In genomic region chr6:126848712-126849704, GRCm38 (mm10) we compare ENCODE assay signal across 8 mouse cellular contexts. TPM values are rescaled to one million over a fixed set of nuclear protein-coding genes. Genes with fewer than 3 reads are reported as not detected.
DNase-seq lines count a peak whose midpoint lies in the region; ATAC-seq and TF ChIP-seq lines count a peak whose summit lies in the region.

Gene Ndufa9, minus strand, starts transcription at chr6:126849136.

- H3K36me3 ChIP-seq in CH12.LX (replicated peaks in 1 of 2; ENCODE audit: control insufficient read depth in 1 of 2, insufficient read depth in 1 of 2, low read length in 1 of 2), result peaks cover 6 to 15% of the 10 kb centered on the region in 2 experiments
- no peaks in the 10 kb centered on the region for H3K36me3 ChIP-seq in forebrain, embryonic 11.5 days (ENCODE audit: control insufficient read depth, insufficient read depth, low read length)
- H3K36me3 ChIP-seq in heart, embryonic 16.5 days (ENCODE audit: control insufficient read depth, insufficient read depth), result peaks cover 7% of the 10 kb centered on the region
- peaks cover 5% of the 10 kb centered on the region for H3K36me3 ChIP-seq in liver, embryonic 15.5 days (replicated peaks)
- H3K36me3 ChIP-seq in neural tube, embryonic 12.5 days, result peaks cover 3% of the 10 kb centered on the region; the same call in 1 of the 2 replicates

- peak within 1 kb of the TSS; percentile 65 for H3K4me2 ChIP-seq in CH12.LX (ENCODE audit: insufficient read depth, low read depth, poor library complexity, severe bottlenecking)
- H3K4me2 ChIP-seq in forebrain, embryonic 11.5 days (ENCODE audit: low read depth, low read length, severe bottlenecking), result peak within 1 kb of the TSS; percentile 81
- H3K4me2 ChIP-seq in heart, embryonic 16.5 days (ENCODE audit: low read depth, low read length), result peak within 1 kb of the TSS; percentile 90
- H3K4me2 ChIP-seq in liver, embryonic 15.5 days, result peak within 1 kb of the TSS; percentile 73
- peak within 1 kb of the TSS; percentile 74 for H3K4me2 ChIP-seq in neural tube, embryonic 12.5 days (replicated peaks)

- TF ChIP-seq EP300 in CH12.LX (IDR thresholded peaks at IDR 0.05; ENCODE audit: low read length), result no peak

- ATAC-seq in forebrain, embryonic 11.5 days (replicated peaks; ENCODE audit: low FRiP score), result peak; percentile 91
- ATAC-seq in heart, embryonic 16.5 days (replicated peaks; ENCODE audit: extremely low read depth, insufficient read depth, low FRiP score), result peak; percentile 92
- ATAC-seq in liver, embryonic 15.5 days (ENCODE audit: insufficient read depth), result peak; percentile 75
- ATAC-seq in neural tube, embryonic 12.5 days (ENCODE audit: low FRiP score, low read depth), result peak; percentile 89

- H3K9ac ChIP-seq in CH12.LX (ENCODE audit: insufficient read depth, low read depth), result peak within 1 kb of the TSS; percentile 79
- H3K9ac ChIP-seq in forebrain, embryonic 11.5 days (ENCODE audit: low read length), result peak within 1 kb of the TSS; percentile 80
- H3K9ac ChIP-seq in heart, embryonic 16.5 days (ENCODE audit: low read length), result peak within 1 kb of the TSS; percentile 76
- H3K9ac ChIP-seq in liver, embryonic 15.5 days, result peak within 1 kb of the TSS; percentile 79
- H3K9ac ChIP-seq in neural tube, embryonic 12.5 days, result peak within 1 kb of the TSS; percentile 83

- WGBS in forebrain, embryonic 11.5 days, result 6% methylated on average over 46 of the region's 46 CpGs
- WGBS in heart, embryonic 16.5 days, result 5% methylated on average over 46 of the region's 46 CpGs
- WGBS in liver, embryonic 15.5 days (ENCODE audit: insufficient replicate concordance), result 7% methylated on average over 46 of the region's 46 CpGs
- 8% methylated on average over 46 of the region's 46 CpGs for WGBS in neural tube, embryonic 12.5 days

- H3K27me3 ChIP-seq in CH12.LX (replicated peaks), result no peaks in the 10 kb centered on the region
- no peaks in the 10 kb centered on the region for H3K27me3 ChIP-seq in forebrain, embryonic 11.5 days (ENCODE audit: control insufficient read depth, insufficient read depth, low read length)
- H3K27me3 ChIP-seq in heart, embryonic 16.5 days (ENCODE audit: control insufficient read depth, insufficient read depth, low read length), result peaks cover 6% of the 10 kb centered on the region
- peaks cover 6% of the 10 kb centered on the region; the same call in 1 of the 2 replicates for H3K27me3 ChIP-seq in liver, embryonic 15.5 days
- H3K27me3 ChIP-seq in neural tube, embryonic 12.5 days (replicated peaks), result no peaks in the 10 kb centered on the region; the same call in 1 of the 2 replicates

- peak; percentile 83 for TF ChIP-seq POLR2A in CH12.LX (IDR thresholded peaks at IDR 0.05; ENCODE audit: low read depth, low read length)

- no peak for TF ChIP-seq CTCF in CH12.LX (conservative IDR thresholded peaks at IDR 0.05 in 1 of 2, IDR thresholded peaks at IDR 0.05 in 1 of 2; ENCODE audit: low read depth in 2 of 2, low read length in 2 of 2)

- in situ Hi-C loops in CH12.LX (cut with MboI; ENCODE audit: low pct_ligation_motif_present, low pct_unique_long_range_greater_than_20kb, low sequenced_read_pairs), result no loop called here

- no peak for TF ChIP-seq RAD21 in CH12.LX (IDR thresholded peaks at IDR 0.05; ENCODE audit: low read depth, low read length)

- DNase-seq in CH12.LX (ENCODE audit: extremely low read depth), result peak; percentile 91
- DNase-seq in c-Kit-positive CD71-positive TER-119-negative erythroid progenitor cells, embryonic 14.5 days (ENCODE audit: low read depth), result peak; percentile 92
- peak; percentile 95 for DNase-seq in forebrain, embryonic 11.5 days (ENCODE audit: low spot score)
- DNase-seq in kidney, postnatal 36 days, result peak; percentile 96 to 97
- DNase-seq in telencephalon, adult 2 months (ENCODE audit: low read depth, low spot score), result peak; percentile 91

- H3K9me3 ChIP-seq in CH12.LX (replicated peaks; ENCODE audit: low read length), result no peaks in the 10 kb centered on the region
- no peaks in the 10 kb centered on the region for H3K9me3 ChIP-seq in forebrain, embryonic 11.5 days (ENCODE audit: control insufficient read depth, low read length)
- no peaks in the 10 kb centered on the region for H3K9me3 ChIP-seq in heart, embryonic 16.5 days (replicated peaks; ENCODE audit: control insufficient read depth, low read length)
- H3K9me3 ChIP-seq in liver, embryonic 15.5 days (replicated peaks), result no peaks in the 10 kb centered on the region
- H3K9me3 ChIP-seq in neural tube, embryonic 12.5 days, result no peaks in the 10 kb centered on the region

- peaks cover 21% of the 10 kb centered on the region for H3K79me2 ChIP-seq in CH12.LX (replicated peaks; ENCODE audit: control insufficient read depth, extremely low read depth, insufficient read depth, poor library complexity, severe bottlenecking)

- peaks cover 7 to 38% of the 10 kb centered on the region in 2 experiments for H3K4me1 ChIP-seq in CH12.LX (ENCODE audit: control insufficient read depth in 1 of 2, insufficient read depth in 2 of 2)
- H3K4me1 ChIP-seq in forebrain, embryonic 11.5 days (replicated peaks; ENCODE audit: control insufficient read depth, insufficient read depth, low read length), result 0 out of 2 replicates have a peak, but pooled peaks cover 2% of the 10 kb centered on the region
- peaks cover 14% of the 10 kb centered on the region for H3K4me1 ChIP-seq in heart, embryonic 16.5 days (ENCODE audit: control insufficient read depth, insufficient read depth, low read length)
- H3K4me1 ChIP-seq in liver, embryonic 15.5 days (replicated peaks), result peaks cover 22% of the 10 kb centered on the region
- H3K4me1 ChIP-seq in neural tube, embryonic 12.5 days, result peaks cover 11% of the 10 kb centered on the region

- peak within 1 kb of the TSS; percentile 81 to 98 (median 82) for H3K4me3 ChIP-seq in CH12.LX (replicated peaks in 1 of 3; ENCODE audit: low read depth in 2 of 3, low read length in 2 of 3, poor library complexity in 1 of 3)
- peak within 1 kb of the TSS; percentile 83 for H3K4me3 ChIP-seq in forebrain, embryonic 11.5 days (ENCODE audit: low read depth, low read length)
- peak within 1 kb of the TSS; percentile 75 for H3K4me3 ChIP-seq in heart, embryonic 16.5 days (ENCODE audit: low read length)
- peak within 1 kb of the TSS; percentile 87 for H3K4me3 ChIP-seq in liver, embryonic 15.5 days (replicated peaks)
- H3K4me3 ChIP-seq in neural tube, embryonic 12.5 days, result peak within 1 kb of the TSS; percentile 82

- dilution Hi-C loops in CH12.LX (cut with MboI; ENCODE audit: extremely low pct_ligation_motif_present, extremely low pct_unique_long_range_greater_than_20kb, low sequenced_read_pairs), result no loop called here

- H3K27ac ChIP-seq in CH12.LX (ENCODE audit: insufficient read depth, low read depth), result peak within 1 kb of the TSS; percentile 8; the same call in 1 of the 2 replicates
- H3K27ac ChIP-seq in forebrain, embryonic 11.5 days (ENCODE audit: low read depth, low read length), result no peak within 1 kb of the TSS
- peak within 1 kb of the TSS; percentile 50; the same call in 1 of the 2 replicates for H3K27ac ChIP-seq in heart, embryonic 16.5 days (ENCODE audit: low read length)
- H3K27ac ChIP-seq in liver, embryonic 15.5 days (replicated peaks), result peak within 1 kb of the TSS; percentile 38; the same call in 1 of the 2 replicates
- no peak within 1 kb of the TSS for H3K27ac ChIP-seq in neural tube, embryonic 12.5 days

TF ChIP-seq in CH12.LX, 34 proteins besides CTCF, POLR2A, EP300 and RAD21 (continues in another document):
- TF ChIP-seq KAT2A (IDR thresholded peaks at IDR 0.05; ENCODE audit: insufficient replicate concordance, low read length), result peak; percentile 95; the same call in 1 of the 2 replicates
- peak; percentile 72; the same call in 1 of the 2 replicates for TF ChIP-seq POLR2AphosphoS2 (IDR thresholded peaks at IDR 0.05; ENCODE audit: low read depth, low read length)
- peak; percentile 49; the same call in 1 of the 2 replicates for TF ChIP-seq MEF2A (IDR thresholded peaks at IDR 0.05; ENCODE audit: borderline replicate concordance, low read depth, low read length)
- peak; percentile 73 for TF ChIP-seq TBP (conservative IDR thresholded peaks at IDR 0.05; ENCODE audit: low read depth, low read length)
- TF ChIP-seq HCFC1 (IDR thresholded peaks at IDR 0.05; ENCODE audit: low read depth, low read length), result peak; percentile 98
- no peak for TF ChIP-seq UBTF (IDR thresholded peaks at IDR 0.05; ENCODE audit: low read depth, low read length)
- TF ChIP-seq ELF1 (IDR thresholded peaks at IDR 0.05; ENCODE audit: low read depth, low read length), result peak; percentile 97
- no peak for TF ChIP-seq MAZ (IDR thresholded peaks at IDR 0.05; ENCODE audit: low read depth, low read length)
- TF ChIP-seq USF1 (IDR thresholded peaks at IDR 0.05; ENCODE audit: low read depth, low read length), result no peak
- no peak for TF ChIP-seq CHD2 (IDR thresholded peaks at IDR 0.05; ENCODE audit: low read length)
- TF ChIP-seq E2F4 (IDR thresholded peaks at IDR 0.05; ENCODE audit: insufficient replicate concordance, low read depth, low read length), result no peak
- TF ChIP-seq ZKSCAN1 (IDR thresholded peaks at IDR 0.05; ENCODE audit: borderline replicate concordance, low read depth, low read length), result no peak
- TF ChIP-seq ZMIZ1 (IDR thresholded peaks at IDR 0.05; ENCODE audit: low read depth, low read length), result no peak
- TF ChIP-seq MAX (IDR thresholded peaks at IDR 0.05; ENCODE audit: low read length), result peak; percentile 28; the same call in 1 of the 2 replicates
- peak; percentile 83 for TF ChIP-seq IRF4 (IDR thresholded peaks at IDR 0.05; ENCODE audit: low read depth, low read length)
- TF ChIP-seq MXI1 (IDR thresholded peaks at IDR 0.05; ENCODE audit: low read depth, low read length), result peak; percentile 69; the same call in 1 of the 2 replicates
- peak; percentile 66; the same call in 1 of the 2 replicates for TF ChIP-seq GABPA (IDR thresholded peaks at IDR 0.05; ENCODE audit: insufficient replicate concordance, low read depth, low read length)
- TF ChIP-seq USF2 (conservative IDR thresholded peaks at IDR 0.05; ENCODE audit: low read depth, low read length), result no peak
- TF ChIP-seq SIN3A (IDR thresholded peaks at IDR 0.05; ENCODE audit: low read length), result peak; percentile 86
- TF ChIP-seq TCF12 (IDR thresholded peaks at IDR 0.05; ENCODE audit: low read depth, low read length), result peak; percentile 94
- TF ChIP-seq MYC (IDR thresholded peaks at IDR 0.05; ENCODE audit: low read depth, low read length), result no peak
- peak; percentile 88 for TF ChIP-seq NRF1 (IDR thresholded peaks at IDR 0.05; ENCODE audit: low read depth, low read length)

RNA-seq across cellular contexts. Expression of gene Ndufa9, which starts in this region (rescaled TPM):
- 141 and 159 TPM in 2 replicates for total RNA-seq in CH12.LX (2012; rRNA removed)
- total RNA-seq in CH12.LX (2014; rRNA removed), result 146 and 159 TPM in 2 replicates
- polyA plus RNA-seq in CH12.LX (2012; ENCODE audit: insufficient read length, low read depth), result 151 and 157 TPM in 2 replicates
- polyA plus RNA-seq in forebrain, embryonic 11.5 days (2014; fragmentation: Nextera tagmentation; extraction: Ambion mirVana), result 161 and 183 TPM in 2 replicates
- 423 and 433 TPM in 2 replicates for polyA plus RNA-seq in heart, embryonic 16.5 days (2015; fragmentation: Nextera tagmentation; extraction: Ambion mirVana)
- polyA plus RNA-seq in liver, embryonic 15.5 days (2015; fragmentation: Nextera tagmentation; extraction: Ambion mirVana), result 134 and 138 TPM in 2 replicates
- 191 TPM in 2 replicates for polyA plus RNA-seq in neural tube, embryonic 12.5 days (2016; fragmentation: Nextera tagmentation; extraction: Ambion mirVana)

Comparison
In these comparisons a context has a peak if more than half of its experiments do, and no peak if none do; other contexts are left out.
1. H3K27ac ChIP-seq: peak in CH12.LX (single experiment), heart, embryonic 16.5 days (single experiment) and liver, embryonic 15.5 days (single experiment); none in forebrain, embryonic 11.5 days (single experiment) and neural tube, embryonic 12.5 days (single experiment).
2. Peak in every context shown above with its lines, with median percentiles within 50 percentile points of each other: DNase-seq, H3K4me2 ChIP-seq, H3K4me3 ChIP-seq, H3K9ac ChIP-seq and ATAC-seq.